Mouse (Mus musculus): ENCODE data around the gene Yap1. TPM values are rescaled to one million over a fixed set of nuclear protein-coding genes. Genes with fewer than 3 reads are reported as not detected.

Gene Yap1
- polyA plus RNA-seq, 1 experiment from 2014 or later: 31.6 TPM

- no peak overlapping the region; the same call in 1 of the 2 replicates for H3K9ac ChIP-seq
- no peak for ATAC-seq (ENCODE audit: low FRiP score)
- no peak overlapping the region for H3K27ac ChIP-seq
- peak overlapping the region; percentile 31 for H3K4me2 ChIP-seq
- peaks cover 18% of the 10 kb centered on the region for H3K36me3 ChIP-seq (replicated peaks)
- peaks cover 26% of the 10 kb centered on the region for H3K4me1 ChIP-seq
- 58% methylated on average over 7 of the region's 7 CpGs for WGBS
- H3K9me3 ChIP-seq: no peaks in the 10 kb centered on the region
- no peaks in the 10 kb centered on the region for H3K27me3 ChIP-seq
- no peak overlapping the region for H3K4me3 ChIP-seq (replicated peaks)
Measured at GRCm38 (mm10) chr9:8001352-8001751, 3.0 kb downstream of the Yap1 start.

- Histone ChIP-seq H3K4me2 (no peak overlapping the region), H3K36me3 (replicated peaks) (peaks cover 25% of the 10 kb centered on the region), H3K4me3 (replicated peaks) (no peak overlapping the region), H3K9ac (no peak overlapping the region), H3K4me1 (no peaks in the 10 kb centered on the region; the same call in 1 of the 2 replicates), H3K27me3 (no peaks in the 10 kb centered on the region), H3K27ac (no peak overlapping the region), H3K9me3 (no peaks in the 10 kb centered on the region)
- WGBS: 65% methylated on average over 5 of the region's 5 CpGs
- peak; percentile 57; the same call in 1 of the 2 replicates for ATAC-seq (ENCODE audit: low FRiP score)
Measured at GRCm38 (mm10) chr9:7994275-7994674, 10.1 kb downstream of the Yap1 start.

DNA sequence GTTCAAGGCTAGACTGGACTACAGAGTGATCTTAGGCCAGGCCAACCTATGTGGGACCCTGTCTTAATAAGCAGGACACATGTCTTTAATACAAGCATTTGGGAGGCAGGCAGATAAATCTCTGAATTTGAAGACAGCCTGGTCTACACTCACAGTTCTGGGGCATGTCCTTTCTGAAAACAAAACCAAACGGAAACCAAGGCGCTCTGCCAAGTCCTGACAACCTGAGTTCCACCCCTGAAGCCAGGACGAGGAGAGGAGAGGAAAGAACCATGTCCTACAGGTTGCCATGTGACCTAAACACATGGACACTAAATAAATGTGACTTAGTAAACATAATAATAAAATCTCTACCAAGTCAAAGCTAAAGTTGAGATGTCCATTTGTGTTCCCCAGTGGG lies 11.7 kb downstream of the Yap1 start:
- Histone ChIP-seq H3K9ac (no peak overlapping the region), H3K4me1 (no peaks in the 10 kb centered on the region; the same call in 1 of the 2 replicates), H3K27ac (no peak overlapping the region), H3K4me3 (replicated peaks) (no peak overlapping the region), H3K27me3 (no peaks in the 10 kb centered on the region), H3K36me3 (replicated peaks) (peaks cover 26% of the 10 kb centered on the region), H3K4me2 (no peak overlapping the region), H3K9me3 (no peaks in the 10 kb centered on the region)
- ATAC-seq (ENCODE audit: low FRiP score): no peak
- 91% methylated on average over 3 of the region's 3 CpGs for WGBS

DNA sequence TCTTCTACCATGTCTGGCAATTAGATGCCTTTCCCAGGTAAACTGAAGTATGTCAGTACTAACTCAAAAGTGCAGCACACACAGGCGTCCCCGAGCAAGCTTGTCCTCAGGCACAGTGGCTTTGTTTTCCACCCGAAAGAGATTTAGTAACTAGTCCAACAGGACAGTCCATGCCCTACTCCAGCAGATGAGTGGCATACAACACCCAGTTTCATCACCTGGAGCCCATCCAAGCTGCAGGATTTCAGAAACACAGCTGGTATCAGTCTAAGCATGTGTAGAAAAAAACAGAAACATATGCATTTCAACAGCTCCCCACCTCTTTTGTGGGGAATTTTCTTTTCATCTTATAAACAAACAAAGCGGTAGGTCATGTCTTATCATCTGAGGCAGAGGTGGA lies 13.5 kb downstream of the Yap1 start:
- Histone ChIP-seq H3K9ac (no peak overlapping the region), H3K36me3 (replicated peaks) (peaks cover 33% of the 10 kb centered on the region), H3K4me3 (replicated peaks) (no peak overlapping the region), H3K4me2 (no peak overlapping the region), H3K27me3 (no peaks in the 10 kb centered on the region), H3K4me1 (no peaks in the 10 kb centered on the region; the same call in 1 of the 2 replicates), H3K9me3 (no peaks in the 10 kb centered on the region), H3K27ac (no peak overlapping the region)
- WGBS: 85% methylated on average over 4 of the region's 4 CpGs
- no peak for ATAC-seq (ENCODE audit: low FRiP score)

- H3K4me3 ChIP-seq (replicated peaks): no peak overlapping the region
- 90% methylated on average over 5 of the region's 5 CpGs for WGBS
- no peak overlapping the region for H3K4me2 ChIP-seq
- peaks cover 24% of the 10 kb centered on the region for H3K36me3 ChIP-seq (replicated peaks)
- H3K9ac ChIP-seq: no peak overlapping the region
- H3K4me1 ChIP-seq: no peaks in the 10 kb centered on the region
- no peak for ATAC-seq (ENCODE audit: low FRiP score)
- H3K27me3 ChIP-seq: no peaks in the 10 kb centered on the region
- H3K27ac ChIP-seq: no peak overlapping the region
- H3K9me3 ChIP-seq: no peaks in the 10 kb centered on the region
Measured at GRCm38 (mm10) chr9:7987119-7987518, 17.3 kb downstream of the Yap1 start.

- no peak overlapping the region for H3K4me2 ChIP-seq
- H3K4me1 ChIP-seq: no peaks in the 10 kb centered on the region
- ATAC-seq (ENCODE audit: low FRiP score): no peak
- no peaks in the 10 kb centered on the region for H3K9me3 ChIP-seq
- no peak overlapping the region for H3K27ac ChIP-seq
- H3K9ac ChIP-seq: no peak overlapping the region
- H3K4me3 ChIP-seq (replicated peaks): no peak overlapping the region
- WGBS: 73% methylated on average over 4 of the region's 4 CpGs
- H3K36me3 ChIP-seq (replicated peaks): peaks cover 22% of the 10 kb centered on the region; the same call in 1 of the 2 replicates
- H3K27me3 ChIP-seq: no peaks in the 10 kb centered on the region
Measured at GRCm38 (mm10) chr9:7984287-7984686, 20.1 kb downstream of the Yap1 start.

GRCm38 (mm10) chr9:7983665-7984064 lies 20.7 kb downstream of the Yap1 start:
- no peaks in the 10 kb centered on the region for H3K27me3 ChIP-seq
- no peak overlapping the region for H3K4me2 ChIP-seq
- H3K27ac ChIP-seq: no peak overlapping the region
- 9% methylated on average over 2 of the region's 2 CpGs for WGBS
- no peaks in the 10 kb centered on the region for H3K9me3 ChIP-seq
- no peak overlapping the region for H3K4me3 ChIP-seq (replicated peaks)
- H3K9ac ChIP-seq: no peak overlapping the region
- ATAC-seq (ENCODE audit: low FRiP score): no peak
- H3K4me1 ChIP-seq: no peaks in the 10 kb centered on the region
- peaks cover 22% of the 10 kb centered on the region; the same call in 1 of the 2 replicates for H3K36me3 ChIP-seq (replicated peaks)

DNA sequence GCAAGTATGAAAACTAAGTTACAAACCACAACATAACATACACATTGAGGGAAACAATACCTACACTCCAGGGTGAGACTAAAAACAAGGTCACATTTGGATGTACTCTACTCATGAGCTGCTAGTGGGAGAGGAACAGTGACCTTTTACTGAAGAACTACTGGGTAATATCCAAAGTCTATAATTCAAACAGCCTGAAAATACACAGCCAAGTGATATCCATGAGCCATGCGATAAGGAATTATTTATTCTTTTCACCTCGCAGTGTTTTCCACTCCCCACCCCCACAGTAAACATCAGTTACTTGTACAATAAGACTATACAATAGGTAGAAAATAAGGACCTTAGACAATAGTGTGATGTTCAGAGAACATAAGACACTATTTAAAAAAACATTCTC lies 24.2 kb downstream of the Yap1 start:
- Histone ChIP-seq H3K27ac (no peak overlapping the region), H3K27me3 (no peaks in the 10 kb centered on the region), H3K9me3 (no peaks in the 10 kb centered on the region), H3K9ac (no peak overlapping the region), H3K4me1 (no peaks in the 10 kb centered on the region), H3K4me3 (replicated peaks) (no peak overlapping the region), H3K4me2 (no peak overlapping the region), H3K36me3 (replicated peaks) (peaks cover 6% of the 10 kb centered on the region; the same call in 1 of the 2 replicates)
- no peak for ATAC-seq (ENCODE audit: low FRiP score)
- 89% methylated on average over 2 of the region's 2 CpGs for WGBS

DNA sequence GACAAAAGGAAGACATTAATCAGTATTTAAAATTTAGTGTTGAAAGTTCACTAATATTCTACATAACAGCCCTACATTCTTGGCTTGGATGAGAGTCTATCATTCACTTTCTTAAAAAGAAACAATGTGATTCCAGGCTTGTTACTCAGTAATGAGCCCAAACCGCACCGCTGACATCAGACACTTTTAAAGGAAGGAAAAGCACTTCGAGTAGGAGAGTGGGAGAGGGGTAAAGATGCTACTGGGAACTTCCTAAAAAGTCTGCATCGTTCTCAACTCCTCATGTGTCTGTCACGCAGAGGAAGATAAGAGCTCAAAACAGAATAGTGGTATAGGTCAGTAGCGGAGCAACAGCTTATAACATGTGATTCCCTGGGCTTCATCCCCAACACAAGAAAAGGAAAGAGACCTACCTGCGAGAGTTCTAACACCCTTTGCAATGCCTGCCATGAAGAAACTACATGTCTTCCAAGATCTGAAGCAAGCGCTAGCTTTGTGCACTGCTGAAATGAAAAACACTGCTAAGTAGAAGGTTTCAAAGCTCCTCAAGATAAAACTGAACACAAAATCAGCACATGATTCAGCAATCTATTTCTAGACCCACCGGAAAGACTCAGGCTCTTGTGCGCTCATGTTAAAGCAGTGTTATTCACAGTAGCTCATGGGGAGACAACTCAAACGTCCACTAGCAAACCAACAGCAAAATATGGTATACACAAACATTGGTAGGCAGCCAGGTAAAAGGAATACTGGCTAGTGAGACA lies 25.1 kb downstream of the Yap1 start:
- 94% methylated on average over 11 of the region's 11 CpGs for WGBS

GRCm38 (mm10) chr9:7978502-7978901 lies 25.9 kb downstream of the Yap1 start:
- Histone ChIP-seq H3K4me2 (no peak overlapping the region), H3K27me3 (no peaks in the 10 kb centered on the region), H3K4me3 (replicated peaks) (no peak overlapping the region), H3K4me1 (no peaks in the 10 kb centered on the region), H3K9ac (no peak overlapping the region), H3K9me3 (no peaks in the 10 kb centered on the region), H3K27ac (no peak overlapping the region), H3K36me3 (replicated peaks) (peaks cover 9% of the 10 kb centered on the region; the same call in 1 of the 2 replicates)
- ATAC-seq (ENCODE audit: low FRiP score): no peak
- 97% methylated on average over 3 of the region's 3 CpGs for WGBS

More for the DNA sequence above, 25.1 kb downstream of the Yap1 start:
- Histone ChIP-seq H3K36me3 (replicated peaks) (peaks cover 6% of the 10 kb centered on the region; the same call in 1 of the 2 replicates), H3K4me3 (replicated peaks) (no peak overlapping the region), H3K27me3 (no peaks in the 10 kb centered on the region), H3K9me3 (no peaks in the 10 kb centered on the region), H3K9ac (no peak overlapping the region), H3K4me2 (no peak overlapping the region), H3K27ac (no peak overlapping the region), H3K4me1 (no peaks in the 10 kb centered on the region)
- ATAC-seq (ENCODE audit: low FRiP score): no peak

- Histone ChIP-seq H3K9me3 (no peaks in the 10 kb centered on the region), H3K36me3 (replicated peaks) (peaks cover 17% of the 10 kb centered on the region), H3K4me3 (replicated peaks) (no peak overlapping the region), H3K4me1 (no peaks in the 10 kb centered on the region), H3K9ac (no peak overlapping the region), H3K27me3 (no peaks in the 10 kb centered on the region), H3K27ac (no peak overlapping the region), H3K4me2 (no peak overlapping the region)
- 92% methylated on average over 5 of the region's 5 CpGs for WGBS
- ATAC-seq (ENCODE audit: low FRiP score): no peak
Measured at GRCm38 (mm10) chr9:7977587-7977986, 26.8 kb downstream of the Yap1 start.

GRCm38 (mm10) chr9:7971993-7972392 lies 32.4 kb downstream of the Yap1 start:
- Histone ChIP-seq H3K27ac (no peak overlapping the region), H3K9me3 (no peaks in the 10 kb centered on the region), H3K9ac (no peak overlapping the region), H3K36me3 (replicated peaks) (peaks cover 15% of the 10 kb centered on the region), H3K4me1 (peaks cover 9% of the 10 kb centered on the region; the same call in 1 of the 2 replicates), H3K27me3 (no peaks in the 10 kb centered on the region), H3K4me2 (no peak overlapping the region), H3K4me3 (replicated peaks) (no peak overlapping the region)
- 80% methylated on average over 2 of the region's 2 CpGs for WGBS
- no peak for ATAC-seq (ENCODE audit: low FRiP score)

GRCm38 (mm10) chr9:7967980-7968379 lies 36.4 kb downstream of the Yap1 start:
- no peak overlapping the region for H3K9ac ChIP-seq
- peaks cover 9% of the 10 kb centered on the region; the same call in 1 of the 2 replicates for H3K4me1 ChIP-seq
- WGBS: 92% methylated on average over 1 of the region's 1 CpGs
- no peak overlapping the region for H3K27ac ChIP-seq
- no peaks in the 10 kb centered on the region for H3K9me3 ChIP-seq
- H3K27me3 ChIP-seq: no peaks in the 10 kb centered on the region
- H3K4me2 ChIP-seq: no peak overlapping the region
- peaks cover 11% of the 10 kb centered on the region for H3K36me3 ChIP-seq (replicated peaks)
- no peak for ATAC-seq (ENCODE audit: low FRiP score)
- H3K4me3 ChIP-seq (replicated peaks): no peak overlapping the region
